Mouse (Mus musculus): Measurements from ENCODE around the gene Cdkal1.

Gene Cdkal1

GRCm38 (mm10) chr13:29707620-29708019 is 147.9 kb downstream of the Cdkal1 start:
- CTCF ChIA-PET = no interaction called here

- CTCF ChIA-PET = interaction anchor here (0.6 kb wide), 1 partner anchor 69 kb away, joined by 3 read pairs; no protein-coding TSS in a partner anchor
These were observed 154.1 kb downstream of the Cdkal1 start for GRCm38 (mm10) chr13:29701400-29701799.

- CTCF ChIA-PET = no interaction called here
These were observed 155.6 kb downstream of the Cdkal1 start for GRCm38 (mm10) chr13:29699896-29700295.

GRCm38 (mm10) chr13:29698307-29698985 is 157.0 kb downstream of the Cdkal1 start:
- CTCF ChIA-PET = no interaction called here

GRCm38 (mm10) chr13:29697230-29697629 is 158.2 kb downstream of the Cdkal1 start:
- CTCF ChIA-PET = no interaction called here

GRCm38 (mm10) chr13:29690734-29691133 is 164.7 kb downstream of the Cdkal1 start:
- CTCF ChIA-PET = no interaction called here

GRCm38 (mm10) chr13:29688851-29689250 is 166.6 kb downstream of the Cdkal1 start:
- CTCF ChIA-PET = no interaction called here

GRCm38 (mm10) chr13:29687872-29688271 is 167.6 kb downstream of the Cdkal1 start:
- CTCF ChIA-PET = no interaction called here

GRCm38 (mm10) chr13:29679479-29680186 is 175.8 kb downstream of the Cdkal1 start:
- CTCF ChIA-PET = interaction anchor here (0.6 kb wide), 1 partner anchor 720 kb away, joined by 3 read pairs; no protein-coding TSS in a partner anchor

GRCm38 (mm10) chr13:29677559-29677958 is 177.9 kb downstream of the Cdkal1 start:
- CTCF ChIA-PET = no interaction called here

GRCm38 (mm10) chr13:29670626-29671025 is 184.8 kb downstream of the Cdkal1 start:
- CTCF ChIA-PET = no interaction called here

GRCm38 (mm10) chr13:29663908-29664307 is 191.6 kb downstream of the Cdkal1 start:
- CTCF ChIA-PET = no interaction called here

- CTCF ChIA-PET = no interaction called here
These were observed 199.6 kb downstream of the Cdkal1 start for GRCm38 (mm10) chr13:29655841-29656365.

- CTCF ChIA-PET = no interaction called here
These were observed 202.1 kb downstream of the Cdkal1 start for GRCm38 (mm10) chr13:29653407-29653806.

- CTCF ChIA-PET = no interaction called here
These were observed 202.7 kb downstream of the Cdkal1 start for GRCm38 (mm10) chr13:29652791-29653190.

- CTCF ChIA-PET = interaction anchor here (0.7 kb wide), 1 partner anchor 1266 kb away, joined by 3 read pairs; no protein-coding TSS in a partner anchor
These were observed 204.8 kb downstream of the Cdkal1 start for GRCm38 (mm10) chr13:29650576-29651236.

- CTCF ChIA-PET = no interaction called here
These were observed 205.9 kb downstream of the Cdkal1 start for GRCm38 (mm10) chr13:29649593-29649992.

- CTCF ChIA-PET = no interaction called here
These were observed 213.2 kb downstream of the Cdkal1 start for GRCm38 (mm10) chr13:29642226-29642625.

GRCm38 (mm10) chr13:29641200-29641599 is 214.3 kb downstream of the Cdkal1 start:
- CTCF ChIA-PET = no interaction called here

GRCm38 (mm10) chr13:29640186-29640585 is 215.3 kb downstream of the Cdkal1 start:
- CTCF ChIA-PET = no interaction called here

GRCm38 (mm10) chr13:29638303-29638702 is 217.2 kb downstream of the Cdkal1 start:
- CTCF ChIA-PET = no interaction called here

- CTCF ChIA-PET = no interaction called here
These were observed 217.7 kb downstream of the Cdkal1 start for GRCm38 (mm10) chr13:29637788-29638187.

Measured in spleen, embryonic (tissue).